24 mouse cellular contexts compared by ENCODE assay signal in genomic region chr2:104465639-104466430, GRCm38 (mm10). TPM values are rescaled to one million over a fixed set of nuclear protein-coding genes. Genes with fewer than 3 reads are reported as not detected.
A peak's percentile ranks its signal among the peaks of the same experiment; 100 is the strongest.
DNase-seq lines count a peak whose midpoint lies in the region; ATAC-seq lines count a peak whose summit lies in the region.
"Had no signal": no experiment of that assay in that cellular context is flagged by ENCODE, and none has a peak within 500 bp of the region (broad histone marks: within the 10 kb centered on the region; RNA-seq: fewer than 3 reads in every experiment).

No protein-coding gene starts in this region.

- peaks cover 10% of the 10 kb centered on the region; the same call in 1 of the 2 replicates for H3K36me3 ChIP-seq in heart, embryonic 10.5 days
- H3K36me3 ChIP-seq in heart, embryonic 15.5 days, result no peaks in the 10 kb centered on the region
- H3K36me3 ChIP-seq in midbrain, embryonic 15.5 days (replicated peaks), result no peaks in the 10 kb centered on the region
- no peaks in the 10 kb centered on the region for H3K36me3 ChIP-seq in midbrain, embryonic 16.5 days (ENCODE audit: control insufficient read depth, insufficient read depth, low read length)
- no peaks in the 10 kb centered on the region for H3K36me3 ChIP-seq in forebrain, embryonic 15.5 days
- H3K36me3 ChIP-seq: stomach, embryonic 15.5 days had no signal

- H3K9me3 ChIP-seq in heart, embryonic 10.5 days, result no peaks in the 10 kb centered on the region
- no peaks in the 10 kb centered on the region for H3K9me3 ChIP-seq in heart, embryonic 15.5 days (replicated peaks)
- no peaks in the 10 kb centered on the region for H3K9me3 ChIP-seq in midbrain, embryonic 15.5 days
- no peaks in the 10 kb centered on the region for H3K9me3 ChIP-seq in midbrain, embryonic 16.5 days (replicated peaks; ENCODE audit: control insufficient read depth, low read length, poor library complexity, severe bottlenecking)
- H3K9me3 ChIP-seq in forebrain, embryonic 15.5 days, result no peaks in the 10 kb centered on the region
- H3K9me3 ChIP-seq: forebrain, embryonic 13.5 days; hindbrain, embryonic 13.5 days; kidney, embryonic 15.5 days; liver, embryonic 15.5 days; lung, embryonic 15.5 days; stomach, embryonic 15.5 days had no signal

- no peak overlapping the region for H3K4me3 ChIP-seq in heart, embryonic 10.5 days
- no peak overlapping the region for H3K4me3 ChIP-seq in heart, embryonic 15.5 days
- no peak overlapping the region for H3K4me3 ChIP-seq in midbrain, embryonic 15.5 days
- H3K4me3 ChIP-seq in midbrain, embryonic 16.5 days (ENCODE audit: low read depth, low read length), result no peak overlapping the region
- H3K4me3 ChIP-seq in forebrain, embryonic 15.5 days, result no peak overlapping the region
- H3K4me3 ChIP-seq: forebrain, embryonic 13.5 days; hindbrain, embryonic 13.5 days; kidney, embryonic 15.5 days; liver, embryonic 15.5 days; lung, embryonic 15.5 days; stomach, embryonic 15.5 days had no signal

- ATAC-seq in heart, embryonic 15.5 days (replicated peaks; ENCODE audit: insufficient number of reproducible peaks, insufficient read depth, low FRiP score, low read depth), result no peak
- ATAC-seq in midbrain, embryonic 15.5 days (replicated peaks), result 0 out of 2 replicates have a peak, but pooled peaks have one; percentile 28
- ATAC-seq in midbrain, embryonic 16.5 days, result no peak
- no peak for ATAC-seq in forebrain, embryonic 15.5 days (replicated peaks)
- ATAC-seq: CD4-positive, CD25-positive, alpha-beta regulatory T cell, adult 4 months; forebrain, embryonic 13.5 days had no signal

- 90% methylated on average over 8 of the region's 8 CpGs for WGBS in heart, embryonic 10.5 days
- 81% methylated on average over 8 of the region's 8 CpGs for WGBS in heart, embryonic 15.5 days
- 93% methylated on average over 8 of the region's 8 CpGs for WGBS in midbrain, embryonic 15.5 days
- WGBS in midbrain, embryonic 16.5 days, result 93% methylated on average over 8 of the region's 8 CpGs
- 92% methylated on average over 8 of the region's 8 CpGs for WGBS in forebrain, embryonic 15.5 days

- H3K4me1 ChIP-seq in heart, embryonic 10.5 days, result peaks cover 42% of the 10 kb centered on the region
- peaks cover 26% of the 10 kb centered on the region for H3K4me1 ChIP-seq in heart, embryonic 15.5 days (replicated peaks)
- H3K4me1 ChIP-seq in midbrain, embryonic 15.5 days, result no peaks in the 10 kb centered on the region
- peaks cover 2% of the 10 kb centered on the region for H3K4me1 ChIP-seq in midbrain, embryonic 16.5 days (ENCODE audit: control insufficient read depth, insufficient read depth, low read length)
- 0 out of 2 replicates have a peak, but pooled peaks cover 5% of the 10 kb centered on the region for H3K4me1 ChIP-seq in forebrain, embryonic 15.5 days
- H3K4me1 ChIP-seq: lung, embryonic 15.5 days; stomach, embryonic 15.5 days had no signal

- peak overlapping the region; percentile 84 for H3K27ac ChIP-seq in heart, embryonic 10.5 days
- H3K27ac ChIP-seq in heart, embryonic 15.5 days, result peak overlapping the region; percentile 98
- no peak overlapping the region for H3K27ac ChIP-seq in midbrain, embryonic 15.5 days
- no peak overlapping the region for H3K27ac ChIP-seq in midbrain, embryonic 16.5 days (ENCODE audit: low read length)
- no peak overlapping the region for H3K27ac ChIP-seq in forebrain, embryonic 15.5 days (replicated peaks)
- H3K27ac ChIP-seq: forebrain, embryonic 13.5 days; hindbrain, embryonic 13.5 days; kidney, embryonic 15.5 days; liver, embryonic 15.5 days; lung, embryonic 15.5 days; stomach, embryonic 15.5 days had no signal

- intact Hi-C loops in heart, postnatal 36 days (cut with DNase I), result no loop called here

- no peak overlapping the region for H3K9ac ChIP-seq in heart, embryonic 15.5 days
- no peak overlapping the region for H3K9ac ChIP-seq in midbrain, embryonic 15.5 days
- no peak overlapping the region for H3K9ac ChIP-seq in midbrain, embryonic 16.5 days (ENCODE audit: low read depth, low read length)
- H3K9ac ChIP-seq in forebrain, embryonic 15.5 days (replicated peaks), result no peak overlapping the region
- H3K9ac ChIP-seq: forebrain, embryonic 13.5 days; hindbrain, embryonic 13.5 days; kidney, embryonic 15.5 days; liver, embryonic 15.5 days; lung, embryonic 15.5 days; stomach, embryonic 15.5 days had no signal

- H3K4me2 ChIP-seq in heart, embryonic 15.5 days, result no peak overlapping the region; the same call in 1 of the 2 replicates
- no peak overlapping the region for H3K4me2 ChIP-seq in midbrain, embryonic 15.5 days
- H3K4me2 ChIP-seq in midbrain, embryonic 16.5 days (ENCODE audit: low read length), result no peak overlapping the region
- no peak overlapping the region for H3K4me2 ChIP-seq in forebrain, embryonic 15.5 days (replicated peaks)
- H3K4me2 ChIP-seq: forebrain, embryonic 13.5 days; hindbrain, embryonic 13.5 days; kidney, embryonic 15.5 days; liver, embryonic 15.5 days; lung, embryonic 15.5 days; stomach, embryonic 15.5 days had no signal

- no peak for DNase-seq in heart, embryonic 10.5 days (ENCODE audit: low spot score)
- no peak for DNase-seq in heart, adult 8-10 months (ENCODE audit: low spot score)
- no peak for DNase-seq in heart, postnatal 36 days
- DNase-seq: adrenal gland, postnatal 14 days; cerebellum, adult 11 months; cerebellum, adult 9-10 months; cerebellum, postnatal 36 days; kidney, adult 18-20 months; kidney, postnatal 25 days; liver; midbrain, embryonic 14.5 days; right cerebral cortex, postnatal 25 days had no signal

- no peaks in the 10 kb centered on the region for H3K27me3 ChIP-seq in heart, embryonic 10.5 days (ENCODE audit: insufficient read depth, poor library complexity, severe bottlenecking)
- H3K27me3 ChIP-seq in heart, embryonic 15.5 days, result no peaks in the 10 kb centered on the region
- H3K27me3 ChIP-seq in midbrain, embryonic 15.5 days (replicated peaks), result no peaks in the 10 kb centered on the region
- no peaks in the 10 kb centered on the region for H3K27me3 ChIP-seq in midbrain, embryonic 16.5 days (ENCODE audit: control insufficient read depth, insufficient read depth, low read depth, low read length)
- H3K27me3 ChIP-seq in forebrain, embryonic 15.5 days, result no peaks in the 10 kb centered on the region
- H3K27me3 ChIP-seq: forebrain, embryonic 13.5 days; hindbrain, embryonic 13.5 days; kidney, embryonic 15.5 days; liver, embryonic 15.5 days; lung, embryonic 15.5 days; stomach, embryonic 15.5 days had no signal

RNA-seq across cellular contexts. Expression of gene Hipk3, which starts 28.4 kb away (rescaled TPM):
- polyA plus RNA-seq in heart, embryonic 10.5 days (2016; fragmentation: Nextera tagmentation; extraction: Ambion mirVana), result 34.2 and 48.1 TPM in 2 replicates
- 100 to 1,000 TPM; 217 to 250 (median 233) TPM for total RNA-seq in heart, adult 8-10 months (2022)
- polyA plus RNA-seq in heart, embryonic 15.5 days (2015; fragmentation: Nextera tagmentation; extraction: Ambion mirVana), result 34.5 and 36.9 TPM in 2 replicates
- total RNA-seq in heart, postnatal 36 days (2021), result 100 to 1,000 TPM; 209 to 219 TPM
- polyA plus RNA-seq in midbrain, embryonic 15.5 days (2015; fragmentation: Nextera tagmentation; extraction: Ambion mirVana), result 7.6 and 8.0 TPM in 2 replicates
- polyA plus RNA-seq in midbrain, embryonic 16.5 days (2015; fragmentation: Nextera tagmentation; extraction: Ambion mirVana), result 7.3 and 7.6 TPM in 2 replicates
- 6.4 and 6.6 TPM in 2 replicates for polyA plus RNA-seq in forebrain, embryonic 15.5 days (2015; fragmentation: Nextera tagmentation; extraction: Ambion mirVana)

RNA-seq across cellular contexts. Expression of gene D430041D05Rik, which starts 55.0 kb away (rescaled TPM):
- polyA plus RNA-seq in heart, embryonic 10.5 days (2016; fragmentation: Nextera tagmentation; extraction: Ambion mirVana), result 0.11 and 0.17 TPM in 2 replicates
- total RNA-seq in heart, adult 8-10 months (2022), result under 1 TPM; 0.03 to 0.06 (median 0.06) TPM
- polyA plus RNA-seq in heart, embryonic 15.5 days (2015; fragmentation: Nextera tagmentation; extraction: Ambion mirVana), result 0.06 and 0.44 TPM in 2 replicates
- under 1 TPM in 1 of 2 experiments, not detected in 1; 0.03 TPM for total RNA-seq in heart, postnatal 36 days (2021)
- polyA plus RNA-seq in midbrain, embryonic 15.5 days (2015; fragmentation: Nextera tagmentation; extraction: Ambion mirVana), result 10.6 and 11.4 TPM in 2 replicates
- polyA plus RNA-seq in midbrain, embryonic 16.5 days (2015; fragmentation: Nextera tagmentation; extraction: Ambion mirVana), result 9.3 and 11.6 TPM in 2 replicates
- 11.8 and 12.4 TPM in 2 replicates for polyA plus RNA-seq in forebrain, embryonic 15.5 days (2015; fragmentation: Nextera tagmentation; extraction: Ambion mirVana)
- total RNA-seq: megakaryocyte, adult 5-6 weeks had no signal
- polyA plus RNA-seq: CD4-positive, CD25-positive, alpha-beta regulatory T cell, adult 4 months; liver, embryonic 15.5 days had no signal

Comparison
In these comparisons a context has a peak if more than half of its experiments do, and no peak if none do; other contexts are left out.
1. H3K27ac ChIP-seq: peak in heart, embryonic 10.5 days (single experiment) and heart, embryonic 15.5 days (single experiment); none in midbrain, embryonic 15.5 days (single experiment), midbrain, embryonic 16.5 days (single experiment) and forebrain, embryonic 15.5 days (single experiment).